Mouse (Mus musculus): ENCODE measurements around the gene Stat3. TPM values are rescaled to one million over a fixed set of nuclear protein-coding genes. Genes with fewer than 3 reads are reported as not detected.

Gene Stat3
- polyA plus RNA-seq, 1 experiment from 2014 or later, result 49.2 TPM

DNA sequence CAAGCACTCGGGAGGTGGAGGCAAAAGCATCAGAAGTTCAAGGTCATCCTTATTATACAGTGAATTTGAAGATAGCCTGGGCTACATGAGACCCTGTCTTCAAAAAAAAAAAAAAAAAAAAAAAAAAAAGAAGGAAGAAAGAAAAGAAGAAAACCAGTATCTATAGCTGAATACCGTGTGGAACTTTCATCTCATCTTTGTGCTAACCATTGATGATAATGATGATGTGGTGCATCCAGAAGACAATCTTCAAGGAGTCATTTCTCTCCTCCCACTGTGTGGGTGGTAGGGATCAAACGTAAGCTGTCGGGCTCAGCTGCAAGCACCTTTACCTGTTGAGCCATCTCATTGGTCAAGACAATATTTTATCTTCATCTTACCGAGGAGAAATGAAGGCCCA is 21.3 kb downstream of the Stat3 start:
- 88% methylated on average over 5 of the region's 5 CpGs for WGBS
- H3K4me1 ChIP-seq (ENCODE audit: control insufficient read depth, insufficient read depth, low read depth, low read length), result no peaks in the 10 kb centered on the region
- no peak overlapping the region for H3K27ac ChIP-seq (ENCODE audit: low read depth, low read length)
- H3K9me3 ChIP-seq (ENCODE audit: control insufficient read depth, low read length), result no peaks in the 10 kb centered on the region
- H3K27me3 ChIP-seq (replicated peaks; ENCODE audit: control insufficient read depth, insufficient read depth, low read length), result no peaks in the 10 kb centered on the region
- no peak for ATAC-seq
- no peak overlapping the region for H3K9ac ChIP-seq (ENCODE audit: low read depth, low read length)
- no peak overlapping the region for H3K4me3 ChIP-seq (ENCODE audit: low read length)
- no peak overlapping the region for H3K4me2 ChIP-seq (ENCODE audit: low read length)
- H3K36me3 ChIP-seq (ENCODE audit: control insufficient read depth, insufficient read depth, low read length), result no peaks in the 10 kb centered on the region; the same call in 1 of the 2 replicates

GRCm38 (mm10) chr11:100916432-100916971 is 22.8 kb downstream of the Stat3 start:
- WGBS, result 94% methylated on average over 4 of the region's 4 CpGs

GRCm38 (mm10) chr11:100915063-100915462 is 24.3 kb downstream of the Stat3 start:
- no peaks in the 10 kb centered on the region; the same call in 1 of the 2 replicates for H3K36me3 ChIP-seq (ENCODE audit: control insufficient read depth, insufficient read depth, low read length)

More at GRCm38 (mm10) chr11:100916432-100916971, 22.8 kb downstream of the Stat3 start:
- Histone ChIP-seq H3K27me3 (replicated peaks; ENCODE audit: control insufficient read depth, insufficient read depth, low read length) (no peaks in the 10 kb centered on the region), H3K36me3 (ENCODE audit: control insufficient read depth, insufficient read depth, low read length) (no peaks in the 10 kb centered on the region; the same call in 1 of the 2 replicates), H3K9ac (ENCODE audit: low read depth, low read length) (no peak overlapping the region), H3K4me2 (ENCODE audit: low read length) (no peak overlapping the region), H3K27ac (ENCODE audit: low read depth, low read length) (no peak overlapping the region), H3K4me3 (ENCODE audit: low read length) (no peak overlapping the region), H3K9me3 (ENCODE audit: control insufficient read depth, low read length) (no peaks in the 10 kb centered on the region), H3K4me1 (ENCODE audit: control insufficient read depth, insufficient read depth, low read depth, low read length) (no peaks in the 10 kb centered on the region)
- ATAC-seq, result no peak

DNA sequence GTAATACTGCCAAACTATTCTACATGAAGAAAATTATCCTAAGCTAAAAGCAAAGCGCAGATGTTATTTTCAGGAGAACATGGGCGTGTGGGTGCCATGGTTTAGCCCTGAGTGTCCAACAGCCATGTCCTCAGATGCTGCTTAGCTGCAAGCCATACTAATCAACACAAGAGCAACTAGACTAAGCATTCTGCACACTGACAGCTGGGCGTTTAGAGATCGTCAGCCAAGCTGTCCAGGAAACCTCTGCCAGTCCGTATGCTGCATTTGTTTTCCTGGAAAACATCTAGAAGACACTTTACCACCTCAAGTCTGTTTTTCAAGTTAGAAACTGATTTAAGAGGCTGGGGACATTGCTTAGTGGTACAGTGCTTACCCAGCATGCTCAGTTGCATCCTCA is 24.9 kb downstream of the Stat3 start:
- no peak for ATAC-seq
- WGBS, result 79% methylated on average over 5 of the region's 5 CpGs
- H3K27me3 ChIP-seq (replicated peaks; ENCODE audit: control insufficient read depth, insufficient read depth, low read length), result no peaks in the 10 kb centered on the region

More at GRCm38 (mm10) chr11:100915063-100915462, 24.3 kb downstream of the Stat3 start:
- ATAC-seq, result no peak
- Histone ChIP-seq H3K4me1 (ENCODE audit: control insufficient read depth, insufficient read depth, low read depth, low read length) (no peaks in the 10 kb centered on the region), H3K4me2 (ENCODE audit: low read length) (no peak overlapping the region), H3K27ac (ENCODE audit: low read depth, low read length) (no peak overlapping the region), H3K4me3 (ENCODE audit: low read length) (no peak overlapping the region), H3K9me3 (ENCODE audit: control insufficient read depth, low read length) (no peaks in the 10 kb centered on the region), H3K9ac (ENCODE audit: low read depth, low read length) (no peak overlapping the region), H3K27me3 (replicated peaks; ENCODE audit: control insufficient read depth, insufficient read depth, low read length) (no peaks in the 10 kb centered on the region)
- WGBS, result 96% methylated on average over 3 of the region's 3 CpGs

GRCm38 (mm10) chr11:100912401-100913155 is 26.8 kb downstream of the Stat3 start:
- H3K4me3 ChIP-seq (ENCODE audit: low read length), result no peak overlapping the region
- no peak overlapping the region for H3K4me2 ChIP-seq (ENCODE audit: low read length)
- no peaks in the 10 kb centered on the region for H3K4me1 ChIP-seq (ENCODE audit: control insufficient read depth, insufficient read depth, low read depth, low read length)
- no peaks in the 10 kb centered on the region for H3K27me3 ChIP-seq (replicated peaks; ENCODE audit: control insufficient read depth, insufficient read depth, low read length)
- WGBS, result 92% methylated on average over 17 of the region's 17 CpGs
- no peak overlapping the region for H3K27ac ChIP-seq (ENCODE audit: low read depth, low read length)
- H3K9me3 ChIP-seq (ENCODE audit: control insufficient read depth, low read length), result no peaks in the 10 kb centered on the region
- ATAC-seq, result no peak
- H3K9ac ChIP-seq (ENCODE audit: low read depth, low read length), result no peak overlapping the region
- H3K36me3 ChIP-seq (ENCODE audit: control insufficient read depth, insufficient read depth, low read length), result no peaks in the 10 kb centered on the region; the same call in none of the 2 replicates

More for the DNA sequence above, 24.9 kb downstream of the Stat3 start:
- Histone ChIP-seq H3K27ac (ENCODE audit: low read depth, low read length) (no peak overlapping the region), H3K4me1 (ENCODE audit: control insufficient read depth, insufficient read depth, low read depth, low read length) (no peaks in the 10 kb centered on the region), H3K4me3 (ENCODE audit: low read length) (no peak overlapping the region), H3K9ac (ENCODE audit: low read depth, low read length) (no peak overlapping the region), H3K4me2 (ENCODE audit: low read length) (no peak overlapping the region), H3K36me3 (ENCODE audit: control insufficient read depth, insufficient read depth, low read length) (no peaks in the 10 kb centered on the region; the same call in 1 of the 2 replicates), H3K9me3 (ENCODE audit: control insufficient read depth, low read length) (no peaks in the 10 kb centered on the region)

DNA sequence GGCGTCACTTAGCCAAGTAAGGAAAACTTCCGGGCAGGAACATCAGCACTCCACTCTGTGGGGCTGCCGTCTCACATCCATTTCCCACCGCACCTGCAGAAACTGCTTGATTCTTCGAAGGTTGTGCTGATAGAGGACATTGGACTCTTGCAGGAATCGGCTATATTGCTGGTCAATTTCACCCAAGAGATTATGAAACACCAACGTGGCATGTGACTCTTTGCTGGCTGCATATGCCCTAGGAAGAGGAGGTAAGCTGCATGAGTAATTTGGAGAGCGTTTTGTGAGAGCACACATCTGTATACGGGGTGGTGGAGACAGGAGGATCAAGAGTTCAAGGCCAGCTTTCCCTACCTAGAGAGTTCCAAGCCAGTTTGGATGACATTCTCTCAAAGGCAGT is 30.8 kb downstream of the Stat3 start:
- WGBS, result 91% methylated on average over 9 of the region's 9 CpGs
- ATAC-seq, result no peak

DNA sequence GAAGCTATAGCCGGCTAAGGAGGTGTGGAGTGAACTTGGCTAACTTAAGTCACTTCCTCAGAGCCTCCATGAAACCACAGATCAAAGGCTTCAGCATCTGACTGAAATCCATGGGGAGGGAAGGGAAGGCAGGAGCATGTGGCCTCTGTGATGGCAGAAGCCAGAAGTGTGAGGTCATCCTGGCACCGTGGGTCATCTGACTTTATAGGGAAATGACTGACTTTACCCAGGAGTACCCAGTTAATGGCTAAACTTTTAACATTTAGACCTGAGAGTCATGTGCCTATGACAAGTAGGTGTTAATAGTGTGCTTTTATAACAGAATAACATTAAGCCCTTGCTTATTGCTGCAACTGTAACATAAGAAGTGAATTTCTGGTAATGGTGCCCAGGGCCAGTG is 31.2 kb downstream of the Stat3 start:
- Histone ChIP-seq H3K9ac (ENCODE audit: low read depth, low read length) (no peak overlapping the region), H3K36me3 (ENCODE audit: control insufficient read depth, insufficient read depth, low read length) (peaks cover 9% of the 10 kb centered on the region), H3K4me3 (ENCODE audit: low read length) (no peak overlapping the region), H3K4me1 (ENCODE audit: control insufficient read depth, insufficient read depth, low read depth, low read length) (no peaks in the 10 kb centered on the region), H3K4me2 (ENCODE audit: low read length) (no peak overlapping the region), H3K9me3 (ENCODE audit: control insufficient read depth, low read length) (no peaks in the 10 kb centered on the region), H3K27ac (ENCODE audit: low read depth, low read length) (no peak overlapping the region), H3K27me3 (replicated peaks; ENCODE audit: control insufficient read depth, insufficient read depth, low read length) (no peaks in the 10 kb centered on the region)
- ATAC-seq, result no peak
- WGBS, result 83% methylated on average over 2 of the region's 2 CpGs

More for the DNA sequence above, 30.8 kb downstream of the Stat3 start:
- Histone ChIP-seq H3K4me3 (ENCODE audit: low read length) (no peak overlapping the region), H3K9ac (ENCODE audit: low read depth, low read length) (no peak overlapping the region), H3K9me3 (ENCODE audit: control insufficient read depth, low read length) (no peaks in the 10 kb centered on the region), H3K4me2 (ENCODE audit: low read length) (no peak overlapping the region), H3K27me3 (replicated peaks; ENCODE audit: control insufficient read depth, insufficient read depth, low read length) (no peaks in the 10 kb centered on the region), H3K4me1 (ENCODE audit: control insufficient read depth, insufficient read depth, low read depth, low read length) (no peaks in the 10 kb centered on the region), H3K36me3 (ENCODE audit: control insufficient read depth, insufficient read depth, low read length) (peaks cover 6% of the 10 kb centered on the region), H3K27ac (ENCODE audit: low read depth, low read length) (no peak overlapping the region)

GRCm38 (mm10) chr11:100906885-100907284 is 32.5 kb downstream of the Stat3 start:
- Histone ChIP-seq H3K27ac (ENCODE audit: low read depth, low read length) (no peak overlapping the region), H3K9me3 (ENCODE audit: control insufficient read depth, low read length) (peaks cover 4% of the 10 kb centered on the region), H3K27me3 (replicated peaks; ENCODE audit: control insufficient read depth, insufficient read depth, low read length) (no peaks in the 10 kb centered on the region), H3K36me3 (ENCODE audit: control insufficient read depth, insufficient read depth, low read length) (peaks cover 18% of the 10 kb centered on the region), H3K9ac (ENCODE audit: low read depth, low read length) (no peak overlapping the region), H3K4me2 (ENCODE audit: low read length) (no peak overlapping the region), H3K4me3 (ENCODE audit: low read length) (no peak overlapping the region), H3K4me1 (ENCODE audit: control insufficient read depth, insufficient read depth, low read depth, low read length) (no peaks in the 10 kb centered on the region)
- WGBS, result 88% methylated on average over 4 of the region's 4 CpGs
- no peak for ATAC-seq

GRCm38 (mm10) chr11:100905929-100906328 is 33.4 kb downstream of the Stat3 start:
- H3K9me3 ChIP-seq (ENCODE audit: control insufficient read depth, low read length), result peaks cover 6% of the 10 kb centered on the region
- no peaks in the 10 kb centered on the region for H3K4me1 ChIP-seq (ENCODE audit: control insufficient read depth, insufficient read depth, low read depth, low read length)
- H3K4me3 ChIP-seq (ENCODE audit: low read length), result no peak overlapping the region
- H3K27ac ChIP-seq (ENCODE audit: low read depth, low read length), result no peak overlapping the region
- ATAC-seq, result no peak
- H3K36me3 ChIP-seq (ENCODE audit: control insufficient read depth, insufficient read depth, low read length), result peaks cover 28% of the 10 kb centered on the region
- no peak overlapping the region for H3K4me2 ChIP-seq (ENCODE audit: low read length)
- WGBS, result 80% methylated on average over 1 of the region's 1 CpGs
- H3K9ac ChIP-seq (ENCODE audit: low read depth, low read length), result no peak overlapping the region
- no peaks in the 10 kb centered on the region for H3K27me3 ChIP-seq (replicated peaks; ENCODE audit: control insufficient read depth, insufficient read depth, low read length)
